In the genomic region with DNA sequence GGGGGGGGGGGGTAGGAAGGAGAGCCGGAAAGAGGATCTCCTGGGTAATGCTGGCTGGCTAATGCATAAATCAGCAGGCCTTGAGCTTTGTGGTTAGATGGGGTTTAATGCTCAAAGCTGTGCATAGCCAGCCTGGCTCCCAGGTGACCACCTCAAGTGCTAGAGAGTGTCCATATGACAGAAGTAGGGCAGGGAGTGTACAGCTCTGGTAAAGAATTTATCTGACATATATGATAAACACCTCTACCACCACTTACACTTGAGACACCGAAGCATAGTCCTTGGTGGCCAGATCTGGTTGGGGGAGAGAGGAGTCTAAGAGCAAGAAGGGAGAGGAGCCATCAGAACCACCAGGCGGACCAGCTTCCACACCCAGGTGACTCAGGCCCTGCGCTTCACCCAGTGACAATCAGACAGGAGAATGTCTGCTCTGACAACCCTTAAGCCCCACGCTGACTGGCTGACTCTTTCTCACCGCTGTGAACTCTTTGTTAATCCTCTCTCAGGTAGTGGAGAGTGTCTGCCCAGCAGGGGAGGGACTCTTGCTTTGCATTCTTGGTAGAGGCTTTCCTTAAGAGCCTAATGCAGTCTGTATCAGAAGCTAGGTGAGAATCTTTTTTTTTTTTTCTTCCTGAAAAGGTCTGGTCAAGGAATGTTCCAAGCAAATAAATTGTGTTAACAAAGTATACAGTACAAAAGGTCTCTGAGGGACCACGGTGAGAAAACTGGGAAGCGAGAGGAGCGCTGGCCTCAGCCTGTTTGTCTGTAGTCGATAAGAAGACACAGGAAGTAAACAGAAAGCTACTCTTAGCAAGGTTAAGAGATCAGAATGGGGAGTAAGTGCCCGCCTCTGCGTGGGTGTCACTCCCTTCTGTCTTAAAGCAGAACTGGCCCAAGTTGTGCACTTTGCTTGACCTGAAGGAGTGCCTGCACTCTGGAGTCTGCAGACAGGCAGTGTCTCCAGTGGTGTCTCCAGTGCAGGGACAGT, we compare ENCODE assay signal across 8 mouse cellular contexts.
DNase-seq lines count a peak whose midpoint lies in the region; ATAC-seq and TF ChIP-seq lines count a peak whose summit lies in the region.

No protein-coding gene starts in this region.

- H3K27me3 ChIP-seq in hindbrain, embryonic 12.5 days = no peaks in the 10 kb centered on the region
- no peaks in the 10 kb centered on the region for H3K27me3 ChIP-seq in liver, embryonic 11.5 days (replicated peaks; ENCODE audit: control insufficient read depth, insufficient read depth, low read length)
- H3K27me3 ChIP-seq in midbrain, postnatal 0 days (ENCODE audit: insufficient read depth, low read length) = no peaks in the 10 kb centered on the region

- no peak overlapping the region for H3K4me2 ChIP-seq in hindbrain, embryonic 12.5 days (replicated peaks)
- peak overlapping the region; percentile 41 for H3K4me2 ChIP-seq in liver, embryonic 11.5 days
- H3K4me2 ChIP-seq in midbrain, postnatal 0 days (ENCODE audit: low read depth, low read length, poor library complexity, severe bottlenecking) = no peak overlapping the region

- H3K36me3 ChIP-seq in hindbrain, embryonic 12.5 days = no peaks in the 10 kb centered on the region
- H3K36me3 ChIP-seq in liver, embryonic 11.5 days (ENCODE audit: control insufficient read depth, insufficient read depth, low read length) = no peaks in the 10 kb centered on the region
- H3K36me3 ChIP-seq in midbrain, postnatal 0 days (ENCODE audit: insufficient read depth, low read length) = no peaks in the 10 kb centered on the region

- H3K4me1 ChIP-seq in hindbrain, embryonic 12.5 days = peaks cover 14% of the 10 kb centered on the region
- H3K4me1 ChIP-seq in liver, embryonic 11.5 days (replicated peaks; ENCODE audit: control insufficient read depth, insufficient read depth, low read length) = peaks cover 27% of the 10 kb centered on the region
- H3K4me1 ChIP-seq in midbrain, postnatal 0 days (ENCODE audit: insufficient read depth, low read length) = peaks cover 7% of the 10 kb centered on the region; the same call in 1 of the 2 replicates

- no peaks in the 10 kb centered on the region for H3K9me3 ChIP-seq in hindbrain, embryonic 12.5 days (replicated peaks)
- no peaks in the 10 kb centered on the region for H3K9me3 ChIP-seq in liver, embryonic 11.5 days (ENCODE audit: control insufficient read depth, low read length)
- no peaks in the 10 kb centered on the region for H3K9me3 ChIP-seq in midbrain, postnatal 0 days (ENCODE audit: low read length)

- 38% methylated on average over 12 of the region's 12 CpGs for WGBS in hindbrain, embryonic 12.5 days
- WGBS in liver, embryonic 11.5 days = 23% methylated on average over 12 of the region's 12 CpGs
- 41% methylated on average over 12 of the region's 12 CpGs for WGBS in midbrain, postnatal 0 days

- no peak for TF ChIP-seq CTCF in gastrocnemius, adult 2 months (IDR thresholded peaks at IDR 0.05)
- TF ChIP-seq CTCF in midbrain, postnatal 0 days (IDR thresholded peaks at IDR 0.05) = no peak

- intact Hi-C loops in gastrocnemius, adult 2 months (cut with DNase I) = loop anchor here (2.0 kb wide), 1 partner anchor 75 kb away; no protein-coding TSS in a partner anchor
- intact Hi-C loops in left cerebral cortex, postnatal 36 days (cut with DNase I) = no loop called here

- H3K9ac ChIP-seq in hindbrain, embryonic 12.5 days = no peak overlapping the region
- peak overlapping the region; percentile 10; the same call in 1 of the 2 replicates for H3K9ac ChIP-seq in liver, embryonic 11.5 days (ENCODE audit: low read depth, low read length)
- H3K9ac ChIP-seq in midbrain, postnatal 0 days (replicated peaks; ENCODE audit: low read length, poor library complexity, severe bottlenecking) = no peak overlapping the region

- peak overlapping the region; percentile 94 for H3K27ac ChIP-seq in gastrocnemius, adult 2 months
- H3K27ac ChIP-seq in hindbrain, embryonic 12.5 days = peak overlapping the region; percentile 56
- peak overlapping the region; percentile 5; the same call in 1 of the 2 replicates for H3K27ac ChIP-seq in liver, embryonic 11.5 days (ENCODE audit: low read depth, low read length)
- no peak overlapping the region for H3K27ac ChIP-seq in midbrain, postnatal 0 days (ENCODE audit: low read depth, low read length)

- H3K4me3 ChIP-seq in gastrocnemius, adult 2 months = peak overlapping the region; percentile 67
- H3K4me3 ChIP-seq in hindbrain, embryonic 12.5 days = no peak overlapping the region
- no peak overlapping the region for H3K4me3 ChIP-seq in liver, embryonic 11.5 days (ENCODE audit: low read depth, low read length)
- no peak overlapping the region for H3K4me3 ChIP-seq in midbrain, postnatal 0 days (ENCODE audit: low read depth, low read length)

- peak; percentile 36; the same call in 1 of the 2 replicates for ATAC-seq in common myeloid progenitor, adult 5-6 weeks (replicated peaks; ENCODE audit: low read depth, poor library complexity, severe bottlenecking)
- peak; percentile 73 for ATAC-seq in hindbrain, embryonic 12.5 days (ENCODE audit: low FRiP score)
- ATAC-seq in liver, embryonic 11.5 days (replicated peaks; ENCODE audit: low FRiP score) = peak; percentile 56
- peak; percentile 35; the same call in 1 of the 2 replicates for ATAC-seq in midbrain, postnatal 0 days (ENCODE audit: low FRiP score)

- DNase-seq in gastrocnemius, adult 2 months = peak; percentile 69
- no peak for DNase-seq in gastrocnemius, postnatal 4 days (ENCODE audit: low spot score in 2 of 2)
- no peak for DNase-seq in liver, embryonic 11.5 days (ENCODE audit: low spot score)
- DNase-seq in midbrain, postnatal 0 days (ENCODE audit: low spot score) = no peak
- no peak for DNase-seq in left cerebral cortex, postnatal 36 days (ENCODE audit: low spot score in 2 of 2)
- no peak for DNase-seq in right cerebral cortex, postnatal 10 days (ENCODE audit: low spot score in 2 of 2)
